Mouse (Mus musculus) adrenal gland, postnatal 4 days (tissue): ENCODE data around the gene A630095N17Rik. TPM values are rescaled to one million over a fixed set of nuclear protein-coding genes. Genes with fewer than 3 reads are reported as not detected.

Source experiments
- DNase-seq, 2 experiments: peaks; one replicate each; pipeline ENCODE4 v3.0.0; 2021 to 2022; ENCODE audit warnings: low spot score in 2 of 2, mixed read lengths in 2 of 2
- long read RNA-seq, 2 experiments: library from polyadenylated mRNA; stranded (forward); transcript quantifications; one replicate each; pipeline ENCODE4 v2.0.0; 2021
- total RNA-seq, 2 experiments: library from RNA; stranded (reverse); gene quantifications; 2 replicates each; pipeline ENCODE4 v1.2.3; 2021

The A630095N17Rik gene
- not detected for total RNA-seq
- long read RNA-seq, experiment 1, result 0 reads
- long read RNA-seq, experiment 2, result 0 reads

DNA sequence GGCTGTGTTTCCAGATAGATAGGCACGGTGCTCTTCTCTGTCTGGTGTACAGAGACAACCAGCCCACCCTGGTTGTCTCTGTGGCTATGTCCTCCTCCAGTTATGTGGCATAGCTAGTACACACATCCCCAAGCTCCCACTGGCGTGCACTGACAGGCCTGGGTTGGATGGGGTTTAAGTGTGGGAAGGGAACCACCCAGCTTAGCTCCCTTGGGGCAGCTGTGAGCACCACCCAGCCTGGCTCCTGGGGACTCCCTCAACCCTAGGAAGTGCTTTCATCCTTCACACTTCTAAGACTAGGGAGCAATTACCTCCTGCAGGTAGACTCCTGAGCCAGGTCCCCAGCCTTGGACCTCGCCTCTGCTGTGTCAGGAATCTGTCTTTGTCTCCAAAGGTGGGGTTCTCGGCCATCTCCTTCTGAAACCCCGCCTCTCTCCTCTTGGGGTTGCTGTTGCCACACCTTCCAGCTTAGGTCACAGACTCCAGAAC lies at the start of gene A630095N17Rik:
Gene A630095N17Rik (minus strand): TSS at position 439 of the 489 bp plus-strand sequence.
- DNase-seq, result no peak

- no peak for DNase-seq
Measured at GRCm38 (mm10) chr1:75278228-75278627, 46.3 kb upstream of the A630095N17Rik start, which contains the start of gene Resp18. Gene Resp18 (minus strand): TSS chr1:75278415.

- DNase-seq, result no peak
Measured at GRCm38 (mm10) chr1:75277195-75278188, 45.6 kb upstream of the A630095N17Rik start.

DNA sequence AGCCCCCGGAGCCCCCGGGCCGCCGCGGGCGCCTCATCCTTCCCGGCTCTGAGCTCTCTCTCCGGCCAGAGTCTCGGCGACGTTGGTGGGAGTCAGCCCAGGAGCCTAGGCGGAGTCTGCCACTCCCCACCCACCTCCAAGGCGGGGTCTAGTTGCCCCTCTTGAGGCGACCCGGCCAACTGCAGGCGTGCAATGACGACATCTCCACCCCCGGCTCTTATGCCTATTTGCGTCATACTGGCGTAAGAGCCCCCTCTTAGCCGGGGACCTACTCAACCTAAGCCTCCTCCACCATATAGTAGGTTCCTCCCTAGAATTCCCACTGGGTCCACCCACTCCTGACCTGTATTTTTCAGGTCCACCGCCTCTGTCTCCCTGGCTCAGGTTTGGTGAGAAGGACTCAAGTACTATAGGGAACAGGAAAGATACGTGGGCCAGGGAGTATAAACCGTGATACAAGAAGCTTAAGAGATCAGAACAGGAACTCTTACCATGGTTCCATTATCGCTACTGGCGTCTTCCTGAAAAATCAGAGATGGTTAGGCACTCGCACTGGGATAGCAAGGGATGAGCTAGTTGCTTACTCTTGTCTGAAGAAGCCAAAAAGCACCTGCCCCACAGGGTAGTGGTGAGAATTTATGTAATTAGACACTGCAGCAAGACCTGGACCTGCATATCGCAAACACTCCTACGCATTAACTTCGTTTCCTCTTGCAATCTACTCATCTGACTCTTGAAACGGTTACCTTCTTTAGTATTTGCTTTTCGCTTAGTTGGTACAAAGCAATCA lies 32.4 kb upstream of the A630095N17Rik start, which contains the start of gene Ptprn:
Gene Ptprn (minus strand): TSS at position 412 of the 790 bp plus-strand sequence.
- no peak for DNase-seq

GRCm38 (mm10) chr1:75262969-75263951 lies 31.4 kb upstream of the A630095N17Rik start:
- no peak for DNase-seq

- DNase-seq, result no peak
Measured at GRCm38 (mm10) chr1:75261278-75261677, 29.4 kb upstream of the A630095N17Rik start.

GRCm38 (mm10) chr1:75255516-75256046 lies 23.7 kb upstream of the A630095N17Rik start:
- no peak for DNase-seq

- DNase-seq, result no peak
Measured at GRCm38 (mm10) chr1:75254625-75255013, 22.7 kb upstream of the A630095N17Rik start.

- DNase-seq, result peak in 1 of 2 experiments; percentile 59
Measured at GRCm38 (mm10) chr1:75253849-75254624, 22.1 kb upstream of the A630095N17Rik start.

DNA sequence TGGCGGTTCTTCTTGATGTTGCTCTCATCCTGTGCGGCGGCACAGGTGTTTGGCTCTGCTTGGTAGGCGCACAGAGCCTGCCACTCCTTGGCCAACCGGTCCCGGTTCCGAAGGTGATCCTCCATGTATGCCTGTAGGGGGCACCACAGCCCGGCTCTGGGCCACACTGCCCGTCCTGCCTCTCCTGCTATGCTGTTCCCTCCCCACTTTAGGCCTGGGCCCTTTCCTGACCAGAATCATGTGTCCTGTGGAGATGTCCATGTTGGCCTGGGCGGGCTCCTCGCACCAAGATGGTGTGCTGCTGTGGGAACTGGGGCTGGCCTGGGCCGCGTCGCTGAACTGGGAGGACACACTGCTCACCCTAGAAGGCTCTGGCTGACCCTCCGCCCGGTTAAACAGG lies 21.1 kb upstream of the A630095N17Rik start:
- DNase-seq, result no peak

- no peak for DNase-seq
Measured at GRCm38 (mm10) chr1:75252308-75252707, 20.4 kb upstream of the A630095N17Rik start.

- DNase-seq, result peak in 1 of 2 experiments; percentile 53
Measured at GRCm38 (mm10) chr1:75251112-75251970, 19.4 kb upstream of the A630095N17Rik start.

DNA sequence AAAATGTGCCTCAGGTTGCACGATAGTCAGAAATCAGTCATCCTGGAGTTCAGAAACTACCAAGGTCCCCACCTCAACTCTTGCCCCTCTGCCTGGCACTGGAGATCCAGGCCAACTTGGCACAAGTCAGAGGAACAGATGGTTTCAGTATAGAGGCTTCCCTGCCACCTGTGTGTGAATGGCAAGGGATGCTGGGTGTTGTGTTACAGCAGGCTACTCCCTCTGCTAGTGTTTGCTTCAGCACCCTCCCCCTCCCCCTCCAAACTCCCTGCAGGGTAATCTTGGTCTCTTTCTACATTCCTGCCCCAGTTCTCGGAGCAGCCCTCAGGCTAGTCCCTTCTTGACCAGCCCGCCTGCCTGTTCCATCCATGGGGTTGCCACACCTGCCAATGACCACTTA lies 18.6 kb upstream of the A630095N17Rik start:
- DNase-seq, result no peak

GRCm38 (mm10) chr1:75248041-75248772 lies 16.3 kb upstream of the A630095N17Rik start:
- no peak for DNase-seq

DNA sequence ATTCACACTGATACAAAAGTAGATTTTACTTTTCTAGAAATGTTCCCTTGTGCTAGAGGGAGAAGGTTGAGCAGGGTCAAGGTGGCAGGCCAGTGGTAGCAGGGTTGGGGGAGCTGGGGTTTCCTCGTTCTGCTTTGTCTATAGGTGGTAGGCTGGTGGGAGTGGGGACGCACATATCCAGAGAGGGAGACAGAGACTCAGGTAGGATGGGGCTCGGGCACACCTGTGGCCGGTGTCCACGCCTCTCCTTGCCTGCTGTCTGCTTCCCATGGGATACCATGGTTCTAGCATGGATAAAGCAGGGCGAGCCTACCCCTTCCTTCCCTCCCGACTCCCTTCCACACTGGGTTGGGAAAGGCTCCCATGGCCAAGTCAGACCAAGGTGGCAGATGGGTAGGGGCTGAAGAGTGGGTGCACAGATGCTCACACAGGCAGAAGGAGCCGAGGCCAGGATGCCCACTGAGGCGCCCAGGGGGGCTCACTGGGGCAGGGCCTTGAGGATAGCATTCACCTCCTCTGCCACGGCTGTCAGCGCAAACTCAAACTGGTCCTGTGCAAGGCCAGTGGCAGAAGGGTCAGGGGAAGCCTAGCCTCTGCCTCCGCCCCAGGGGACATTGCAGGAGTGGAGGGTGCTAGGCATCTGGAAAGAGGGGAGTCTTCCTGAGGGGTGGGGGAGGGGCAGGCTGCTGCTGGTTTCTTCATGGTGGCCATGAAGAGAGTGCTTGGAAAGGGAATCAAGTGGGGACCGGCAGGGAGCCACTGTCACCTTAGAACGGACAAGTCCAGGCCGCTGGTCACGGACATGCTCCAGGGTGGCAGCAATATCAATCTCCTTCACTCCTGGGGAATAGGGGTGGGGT lies 15.4 kb upstream of the A630095N17Rik start:
- no peak for DNase-seq

- DNase-seq, result no peak
Measured at GRCm38 (mm10) chr1:75244836-75245235, 12.9 kb upstream of the A630095N17Rik start.
